Mouse (Mus musculus): ENCODE results near the gene 4430402I18Rik.

4430402I18Rik gene

GRCm38 (mm10) chr19:28969231-28969630 is 1.6 kb upstream of the 4430402I18Rik start:
- no peak for ATAC-seq (ENCODE audit: insufficient number of reproducible peaks, low FRiP score, low TSS enrichment)

GRCm38 (mm10) chr19:28968178-28968577 is 578 bp upstream of the 4430402I18Rik start:
- no peak for ATAC-seq (ENCODE audit: insufficient number of reproducible peaks, low FRiP score, low TSS enrichment)

GRCm38 (mm10) chr19:28964552-28964903 is 3.1 kb downstream of the 4430402I18Rik start:
- ATAC-seq (ENCODE audit: insufficient number of reproducible peaks, low FRiP score, low TSS enrichment) = peak; percentile 16; the same call in 1 of the 2 replicates

GRCm38 (mm10) chr19:28963842-28964551 is 3.6 kb downstream of the 4430402I18Rik start, which contains the start of gene Plpp6:
TSS of gene Plpp6 (plus strand) at chr19:28963953.
- ATAC-seq (ENCODE audit: insufficient number of reproducible peaks, low FRiP score, low TSS enrichment) = peak; percentile 97

- no peak for ATAC-seq (ENCODE audit: insufficient number of reproducible peaks, low FRiP score, low TSS enrichment)
Measured at GRCm38 (mm10) chr19:28963513-28963841, 4.1 kb downstream of the 4430402I18Rik start.

- ATAC-seq (ENCODE audit: insufficient number of reproducible peaks, low FRiP score, low TSS enrichment) = no peak
Measured at GRCm38 (mm10) chr19:28963113-28963512, 4.5 kb downstream of the 4430402I18Rik start.

GRCm38 (mm10) chr19:28951251-28951650 is 16.3 kb downstream of the 4430402I18Rik start:
- no peak for ATAC-seq (ENCODE audit: insufficient number of reproducible peaks, low FRiP score, low TSS enrichment)

GRCm38 (mm10) chr19:28947311-28947710 is 20.3 kb downstream of the 4430402I18Rik start:
- ATAC-seq (ENCODE audit: insufficient number of reproducible peaks, low FRiP score, low TSS enrichment) = no peak

GRCm38 (mm10) chr19:28946782-28947181 is 20.8 kb downstream of the 4430402I18Rik start:
- ATAC-seq (ENCODE audit: insufficient number of reproducible peaks, low FRiP score, low TSS enrichment) = no peak

GRCm38 (mm10) chr19:28941271-28941670 is 26.3 kb downstream of the 4430402I18Rik start:
- ATAC-seq (ENCODE audit: insufficient number of reproducible peaks, low FRiP score, low TSS enrichment) = no peak

GRCm38 (mm10) chr19:28940135-28940874 is 27.3 kb downstream of the 4430402I18Rik start:
- ATAC-seq (ENCODE audit: insufficient number of reproducible peaks, low FRiP score, low TSS enrichment) = no peak

GRCm38 (mm10) chr19:28934897-28935296 is 32.7 kb downstream of the 4430402I18Rik start:
- ATAC-seq (ENCODE audit: insufficient number of reproducible peaks, low FRiP score, low TSS enrichment) = no peak

- no peak for ATAC-seq (ENCODE audit: insufficient number of reproducible peaks, low FRiP score, low TSS enrichment)
Measured at GRCm38 (mm10) chr19:28929034-28929433, 38.6 kb downstream of the 4430402I18Rik start.

- ATAC-seq (ENCODE audit: insufficient number of reproducible peaks, low FRiP score, low TSS enrichment) = no peak
Measured at GRCm38 (mm10) chr19:28927396-28927795, 40.2 kb downstream of the 4430402I18Rik start.

GRCm38 (mm10) chr19:28926366-28926765 is 41.2 kb downstream of the 4430402I18Rik start:
- no peak for ATAC-seq (ENCODE audit: insufficient number of reproducible peaks, low FRiP score, low TSS enrichment)

GRCm38 (mm10) chr19:28917839-28918238 is 49.8 kb downstream of the 4430402I18Rik start:
- ATAC-seq (ENCODE audit: insufficient number of reproducible peaks, low FRiP score, low TSS enrichment) = no peak

- no peak for ATAC-seq (ENCODE audit: insufficient number of reproducible peaks, low FRiP score, low TSS enrichment)
Measured at GRCm38 (mm10) chr19:28916492-28916891, 51.1 kb downstream of the 4430402I18Rik start.

- ATAC-seq (ENCODE audit: insufficient number of reproducible peaks, low FRiP score, low TSS enrichment) = no peak
Measured at GRCm38 (mm10) chr19:28915602-28916250, 51.9 kb downstream of the 4430402I18Rik start.

GRCm38 (mm10) chr19:28914598-28914997 is 53.0 kb downstream of the 4430402I18Rik start:
- no peak for ATAC-seq (ENCODE audit: insufficient number of reproducible peaks, low FRiP score, low TSS enrichment)

- ATAC-seq (ENCODE audit: insufficient number of reproducible peaks, low FRiP score, low TSS enrichment) = no peak
Measured at GRCm38 (mm10) chr19:28908693-28909092, 58.9 kb downstream of the 4430402I18Rik start.

- no peak for ATAC-seq (ENCODE audit: insufficient number of reproducible peaks, low FRiP score, low TSS enrichment)
Measured at GRCm38 (mm10) chr19:28908186-28908585, 59.4 kb downstream of the 4430402I18Rik start.

Data from cerebellum, adult (tissue).